Comparison of ENCODE assay signal across 17 mouse cellular contexts in genomic region chr1:21263986-21264385, GRCm38 (mm10). TPM values are rescaled to one million over a fixed set of nuclear protein-coding genes. Genes with fewer than 3 reads are reported as not detected.
"Had no signal": no experiment of that assay in that cellular context is flagged by ENCODE, and none has a peak within 500 bp of the region (broad histone marks: within the 10 kb centered on the region; RNA-seq: fewer than 3 reads in every experiment).

No protein-coding gene starts in this region.

- H3K4me1 ChIP-seq: neural tube, embryonic 13.5 days; neural tube, embryonic 15.5 days; stomach, embryonic 15.5 days had no signal

- H3K27me3 ChIP-seq: neural tube, embryonic 13.5 days; neural tube, embryonic 15.5 days; stomach, embryonic 15.5 days had no signal

- H3K4me3 ChIP-seq: neural tube, embryonic 13.5 days; neural tube, embryonic 15.5 days; stomach, embryonic 15.5 days had no signal

- DNase-seq: retina, postnatal 1 day; right cerebral cortex, adult 18-20 months; right cerebral cortex, postnatal 14 days; right cerebral cortex, postnatal 25 days; right cerebral cortex, postnatal 4 days; spleen, adult 18-20 months; thymus, adult 18-20 months; thymus, adult 2 months; thymus, postnatal 14 days; thymus, postnatal 25 days; thymus, postnatal 36 days; thymus, postnatal 4 days had no signal

- H3K36me3 ChIP-seq: neural tube, embryonic 13.5 days; neural tube, embryonic 15.5 days; stomach, embryonic 15.5 days had no signal

- H3K9ac ChIP-seq: neural tube, embryonic 13.5 days; neural tube, embryonic 15.5 days; stomach, embryonic 15.5 days had no signal

- H3K27ac ChIP-seq: neural tube, embryonic 13.5 days; neural tube, embryonic 15.5 days; stomach, embryonic 15.5 days; stomach, postnatal 0 days had no signal

RNA-seq across cellular contexts. Expression of gene Gsta3, which starts 23.6 kb away (rescaled TPM):
- total RNA-seq: neutrophil, adult 5-6 weeks had no signal
